Mouse (Mus musculus) mouse embryonic stem cell (cell line): ENCODE results near the gene 4930558K02Rik.

ENCODE experiments used
- in situ Hi-C, 2 experiments: fragments of 300-500 bp; cut with MboI; formaldehyde crosslinking; loops; 1 replicate in 1 of 2; 3 replicates in 1 of 2; pipeline ENCODE4 v1.14.3; 2019 to 2020; ENCODE audit warnings: low sequenced_read_pairs in 2 of 2, low pct_unique_long_range_greater_than_20kb in 1 of 2, mixed read lengths in 1 of 2; ENCODE audit not compliant: unreplicated experiment in 1 of 2

Gene 4930558K02Rik

DNA sequence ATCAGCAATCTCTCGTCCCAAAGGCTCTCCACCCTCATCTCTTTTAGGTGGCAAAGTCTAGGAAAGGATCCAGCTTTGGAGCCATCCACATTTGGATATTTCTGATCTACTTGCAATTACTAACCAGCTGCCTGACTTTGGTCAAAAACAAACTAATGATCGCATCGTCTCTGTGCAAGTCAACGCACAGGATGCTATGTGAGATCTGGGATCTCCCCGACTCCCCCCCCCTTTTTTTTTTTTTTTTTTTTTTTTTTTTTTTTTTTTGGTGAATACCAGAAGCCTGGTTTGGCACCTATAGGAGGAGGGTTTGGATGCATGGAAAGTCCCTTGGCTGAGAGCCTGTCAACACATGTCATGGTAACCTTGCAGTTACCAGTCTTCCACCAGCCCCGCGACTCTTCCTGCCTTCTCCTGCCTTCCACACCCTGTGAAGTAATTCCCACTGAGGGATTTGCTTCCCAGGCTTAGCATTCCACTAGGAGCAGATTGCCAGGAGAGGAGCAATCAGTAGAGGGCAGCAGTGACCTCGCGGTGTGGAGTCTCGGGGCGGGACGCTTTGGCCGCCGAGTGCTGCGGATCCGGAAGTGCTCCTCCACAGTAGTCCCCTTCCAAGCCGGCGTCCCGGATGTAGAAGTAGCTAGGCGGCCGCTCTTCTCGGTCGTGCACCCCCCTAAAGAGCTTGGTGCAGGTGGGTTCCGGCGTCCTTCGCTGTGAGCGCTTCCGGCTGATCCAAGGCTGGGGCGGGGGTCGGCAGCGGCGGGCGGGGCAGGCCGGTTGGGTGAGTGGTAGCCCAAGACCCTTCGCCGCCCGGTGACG, 10.6 kb downstream of the 4930558K02Rik start, which contains the start of gene Pigc:
TSS of gene Pigc (plus strand) at position 598 of the 819 bp plus-strand sequence.
- in situ Hi-C loops = loop anchor here in 1 of 2 experiments (5.0 kb wide), 1 partner anchor 221 kb away; no protein-coding TSS in a partner anchor

DNA sequence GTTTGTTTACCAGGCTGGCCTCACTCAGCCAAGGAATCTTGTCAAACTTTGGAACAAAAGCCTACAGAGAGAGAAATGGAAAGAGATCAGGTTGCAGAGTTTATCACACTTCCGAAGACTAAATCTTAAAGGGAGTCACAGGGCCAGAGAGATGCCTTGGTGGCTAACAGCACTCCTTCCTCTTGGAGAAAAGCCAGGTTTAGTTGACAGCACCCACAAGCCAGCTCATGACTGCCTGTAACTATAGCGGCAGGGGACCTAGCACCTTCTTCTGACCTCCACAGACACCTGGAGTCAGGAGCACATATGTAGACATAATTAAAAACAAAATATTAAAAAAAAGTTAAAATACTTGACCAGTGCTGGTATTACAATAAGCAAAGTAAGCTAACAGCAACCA, 11.5 kb downstream of the 4930558K02Rik start:
- in situ Hi-C loops = loop anchor here in 1 of 2 experiments (5.0 kb wide), 1 partner anchor 221 kb away; no protein-coding TSS in a partner anchor

DNA sequence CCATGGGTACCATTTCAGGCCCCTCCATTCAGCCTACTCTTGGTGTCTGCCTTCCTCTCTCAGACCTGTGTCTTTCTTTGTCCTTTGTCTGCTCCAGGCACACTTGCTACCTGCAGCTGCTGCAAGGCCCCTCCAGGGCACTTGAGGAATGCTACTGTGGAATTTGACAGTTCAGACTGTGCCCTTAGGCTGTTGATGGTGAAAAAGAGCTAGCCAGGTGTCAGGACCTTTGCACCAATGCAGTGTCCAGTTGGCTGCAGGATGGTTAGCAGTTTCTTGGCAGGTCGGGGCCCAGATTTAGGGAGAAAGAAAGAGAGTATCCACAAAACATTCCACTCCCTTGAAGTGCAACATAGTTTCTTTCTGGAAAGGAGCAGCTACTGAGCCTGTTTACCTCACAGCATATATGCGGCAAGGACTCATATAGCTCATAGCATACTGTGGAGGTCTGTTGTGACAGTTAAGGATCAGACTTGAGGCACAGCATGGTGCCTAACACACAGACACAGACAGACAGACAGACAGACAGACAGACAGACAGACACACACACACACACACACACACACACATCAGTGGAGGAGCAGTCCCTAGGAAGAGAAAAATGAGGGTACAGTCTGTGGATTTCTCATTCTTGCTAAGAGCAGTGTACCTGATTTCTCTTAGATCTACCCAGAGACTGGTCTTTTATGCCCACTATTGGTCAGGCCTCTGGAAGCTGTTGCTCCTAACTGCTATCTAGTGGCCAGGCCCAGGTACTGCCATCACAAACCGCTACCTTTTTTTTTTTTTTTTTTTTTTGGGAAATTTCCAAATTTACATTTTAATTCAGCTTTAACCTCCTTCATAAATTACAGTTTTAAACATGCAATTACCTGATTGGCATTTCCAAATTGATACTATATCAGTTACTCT, 16.7 kb downstream of the 4930558K02Rik start:
- in situ Hi-C loops = no loop called here

DNA sequence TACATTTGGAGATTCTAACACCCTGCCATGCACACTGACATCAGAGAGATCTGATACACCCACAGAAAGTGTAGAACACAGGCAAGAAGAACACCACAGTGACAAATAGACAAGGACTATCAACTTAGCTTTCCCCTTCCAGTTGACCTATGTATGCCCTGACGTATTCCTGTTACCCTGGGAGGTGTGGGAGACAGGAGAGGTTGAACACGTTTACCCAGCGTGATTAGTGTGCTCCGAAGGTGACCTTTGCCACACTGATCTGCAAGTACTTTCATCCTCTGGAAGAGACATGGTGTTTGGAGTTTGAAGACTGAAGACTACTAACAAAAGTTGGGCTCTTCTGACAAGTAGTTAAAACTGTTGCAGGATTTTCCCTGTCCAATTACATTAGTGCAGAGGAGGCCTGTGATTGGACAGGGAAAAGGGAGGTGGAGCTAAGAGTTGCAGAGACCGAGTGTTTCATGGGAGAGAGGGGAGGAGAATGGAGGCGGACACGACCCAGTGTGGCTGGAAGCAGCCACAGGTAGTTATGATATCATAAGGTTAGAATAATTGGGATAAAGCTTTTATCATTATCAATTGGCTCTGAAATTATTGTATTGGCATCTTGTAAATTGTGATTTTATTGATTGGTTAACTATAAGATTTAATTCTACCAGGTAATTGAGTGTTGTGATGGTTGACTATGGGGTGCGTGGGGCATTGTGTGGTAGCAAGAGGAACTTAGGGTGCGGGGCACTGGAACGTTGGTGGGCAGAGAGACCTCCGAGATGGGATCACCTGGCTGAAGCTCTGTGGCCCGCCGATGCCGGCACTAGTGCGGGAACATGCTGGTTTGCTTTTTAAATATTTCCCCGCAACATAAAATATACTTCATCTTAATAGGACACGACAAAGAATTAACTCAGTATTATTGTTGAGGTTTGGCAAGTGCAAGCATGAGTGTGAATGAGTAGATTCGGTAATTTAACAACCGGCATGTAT, 21.2 kb downstream of the 4930558K02Rik start:
- in situ Hi-C loops = no loop called here

DNA sequence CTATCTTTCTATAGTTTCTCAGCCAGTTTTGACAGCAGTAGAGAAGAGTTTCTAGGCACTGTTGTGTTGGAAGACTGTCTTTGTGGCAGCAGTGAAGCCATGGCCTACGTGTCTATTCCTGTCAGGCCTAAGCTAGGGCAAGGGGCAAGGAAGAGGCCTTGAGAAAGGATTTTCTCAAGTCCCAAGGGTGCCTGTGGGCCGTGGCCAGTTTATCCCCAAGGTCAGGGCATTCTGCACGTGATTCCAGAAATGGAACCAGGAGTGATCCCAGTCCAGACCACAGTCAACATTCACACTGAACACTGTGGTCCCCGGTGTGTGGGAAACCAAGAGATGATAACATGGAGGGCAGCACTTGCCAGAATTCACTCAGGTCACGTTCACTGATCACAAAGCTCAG, 23.6 kb downstream of the 4930558K02Rik start:
- in situ Hi-C loops = no loop called here

DNA sequence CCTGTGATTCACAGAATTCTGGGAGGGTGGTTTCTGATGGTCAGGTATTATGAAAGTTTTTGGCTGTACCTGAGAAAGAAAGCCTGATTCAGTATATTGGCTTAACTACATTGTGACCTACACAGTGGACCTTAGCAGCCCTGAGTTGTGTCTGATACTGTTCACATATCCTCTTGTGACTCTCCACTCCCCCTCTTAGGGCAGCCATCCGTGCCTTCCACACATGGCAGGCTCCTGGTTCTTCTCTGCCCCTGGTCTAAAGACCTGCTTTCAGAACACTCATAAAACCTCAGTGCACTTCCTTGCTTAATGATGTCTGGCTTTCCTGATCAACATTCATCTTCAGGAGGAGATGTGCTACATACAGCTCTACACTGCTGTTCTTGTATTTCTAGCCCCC, 26.8 kb downstream of the 4930558K02Rik start:
- in situ Hi-C loops = no loop called here

DNA sequence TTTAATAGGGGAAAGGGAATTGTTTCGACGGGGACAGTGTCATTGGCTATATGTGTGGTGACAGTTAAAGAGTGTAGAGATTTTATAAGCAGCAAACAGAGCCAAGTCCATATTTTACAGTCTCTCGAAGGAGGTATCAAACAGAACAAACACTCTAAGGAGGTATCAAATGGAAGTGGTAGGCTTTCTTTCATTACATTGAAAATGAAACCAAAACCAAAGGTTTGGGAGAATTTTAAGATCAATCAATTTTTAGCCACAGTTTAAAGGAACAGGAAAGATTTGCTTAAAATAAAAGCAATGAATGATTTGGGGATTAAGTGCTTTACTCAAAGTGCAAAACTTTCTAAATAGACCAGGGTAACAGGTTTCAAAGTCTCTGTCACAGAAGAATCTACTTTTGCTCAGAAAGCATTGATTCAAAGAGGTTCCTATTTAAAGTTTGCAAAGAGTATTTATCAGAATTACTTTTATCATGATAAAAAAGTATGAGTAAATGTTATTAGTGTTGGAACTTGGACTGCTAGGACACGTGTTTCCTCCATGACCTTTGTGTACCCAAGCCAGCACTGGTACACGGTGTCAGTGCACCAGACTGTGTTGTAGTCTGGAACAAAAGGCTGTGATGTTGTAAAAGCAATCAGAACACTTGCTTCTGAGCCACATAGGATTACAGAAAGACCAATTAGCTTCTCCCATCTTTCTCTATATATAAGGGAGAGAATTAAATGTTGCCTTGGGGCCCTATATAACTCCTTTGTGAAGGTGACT, 28.2 kb downstream of the 4930558K02Rik start:
- in situ Hi-C loops = no loop called here

DNA sequence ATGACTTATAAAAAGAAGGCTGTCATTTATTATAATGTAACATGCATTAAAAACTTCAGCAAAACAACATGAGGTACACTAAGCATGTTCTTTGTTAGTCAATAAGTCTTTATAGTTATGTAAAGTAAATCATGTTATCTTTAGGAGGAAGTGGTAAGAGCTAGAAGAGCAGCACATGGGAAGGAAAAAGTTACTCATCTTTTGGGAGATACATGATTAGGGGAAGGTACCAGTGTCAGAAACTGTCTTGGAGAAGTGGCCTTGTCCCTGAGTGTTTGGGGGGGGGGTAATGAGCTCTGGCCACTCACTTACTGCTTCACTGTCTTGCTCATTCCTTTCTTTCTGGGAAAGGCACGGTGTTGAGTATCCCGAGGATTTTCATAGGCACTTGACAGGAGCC, 37.4 kb downstream of the 4930558K02Rik start:
- in situ Hi-C loops = no loop called here

DNA sequence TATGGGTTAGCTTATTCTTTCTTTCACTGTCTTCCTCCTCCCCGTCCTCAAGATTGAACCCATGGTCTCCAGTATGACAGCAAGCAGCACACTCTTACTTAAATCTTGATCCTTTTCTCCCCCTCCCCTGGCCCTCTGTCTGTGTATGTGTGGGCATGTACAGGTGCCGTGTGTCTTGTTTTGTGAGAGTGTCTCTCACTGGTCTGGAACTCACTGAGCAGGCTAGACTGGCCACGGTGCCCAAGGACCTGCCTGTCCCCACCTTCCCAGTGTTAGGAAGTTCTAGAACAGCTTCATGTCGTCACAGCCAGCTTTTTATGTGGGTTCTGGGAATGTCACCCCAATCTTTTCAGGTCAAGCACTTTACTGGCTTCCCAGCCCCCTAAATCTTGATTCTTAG, 47.1 kb downstream of the 4930558K02Rik start:
- in situ Hi-C loops = no loop called here

DNA sequence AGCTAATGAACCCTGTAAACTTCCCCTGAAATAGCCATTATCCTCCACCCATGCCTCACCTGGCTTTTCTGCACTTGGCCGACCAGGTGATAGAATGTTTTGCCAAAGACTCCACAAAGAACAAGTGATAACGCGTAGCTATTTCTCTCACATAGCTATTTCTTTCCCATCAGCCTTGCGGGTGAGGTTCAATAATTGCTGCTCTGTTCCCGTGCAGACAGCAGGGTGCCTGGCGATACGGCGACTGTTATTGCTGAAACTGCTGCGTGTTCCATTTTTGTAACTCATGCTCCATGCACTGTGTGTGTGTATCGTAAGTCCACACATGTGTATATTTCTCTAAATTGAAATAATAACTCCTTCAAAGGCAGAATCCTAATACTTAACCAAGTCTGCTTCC, 47.6 kb downstream of the 4930558K02Rik start:
- in situ Hi-C loops = no loop called here

DNA sequence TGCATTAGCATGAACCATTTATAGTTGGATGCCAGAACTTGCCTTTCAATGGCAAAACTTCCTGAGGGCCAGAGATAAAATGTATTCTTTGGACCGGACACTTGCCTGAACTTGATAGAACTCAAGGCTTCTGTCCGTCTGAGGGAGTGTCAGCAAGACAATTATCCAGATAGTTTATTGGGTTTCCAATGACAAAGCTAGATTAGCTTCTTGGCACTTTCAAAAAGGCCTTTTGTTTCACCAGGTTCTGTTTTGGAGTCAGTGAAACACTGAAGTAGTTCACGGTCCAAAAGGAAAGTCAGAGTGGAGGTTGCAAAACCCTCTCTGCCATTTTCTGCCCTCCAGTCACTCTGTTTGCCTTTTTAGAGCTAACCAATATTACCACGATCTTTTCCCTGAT, 48.1 kb downstream of the 4930558K02Rik start:
- in situ Hi-C loops = no loop called here

DNA sequence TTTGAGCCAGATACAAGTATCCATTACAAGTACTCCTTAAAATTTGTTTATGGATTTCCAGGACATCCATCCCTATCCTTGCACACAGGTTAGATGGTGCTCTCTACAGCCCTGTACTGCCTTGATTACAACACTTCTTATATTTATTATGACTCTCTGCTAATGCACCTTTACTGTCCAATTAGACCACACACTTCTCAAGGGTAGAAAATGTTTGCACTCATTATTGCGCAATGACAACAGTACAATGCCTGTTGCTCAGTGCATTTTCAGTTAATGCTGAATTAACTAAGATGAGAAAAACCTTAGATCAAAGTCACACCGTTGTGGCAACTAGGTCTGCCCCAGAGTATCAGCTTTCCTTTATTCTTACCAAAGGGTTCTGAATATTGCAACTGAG, 51.5 kb downstream of the 4930558K02Rik start:
- in situ Hi-C loops = no loop called here

DNA sequence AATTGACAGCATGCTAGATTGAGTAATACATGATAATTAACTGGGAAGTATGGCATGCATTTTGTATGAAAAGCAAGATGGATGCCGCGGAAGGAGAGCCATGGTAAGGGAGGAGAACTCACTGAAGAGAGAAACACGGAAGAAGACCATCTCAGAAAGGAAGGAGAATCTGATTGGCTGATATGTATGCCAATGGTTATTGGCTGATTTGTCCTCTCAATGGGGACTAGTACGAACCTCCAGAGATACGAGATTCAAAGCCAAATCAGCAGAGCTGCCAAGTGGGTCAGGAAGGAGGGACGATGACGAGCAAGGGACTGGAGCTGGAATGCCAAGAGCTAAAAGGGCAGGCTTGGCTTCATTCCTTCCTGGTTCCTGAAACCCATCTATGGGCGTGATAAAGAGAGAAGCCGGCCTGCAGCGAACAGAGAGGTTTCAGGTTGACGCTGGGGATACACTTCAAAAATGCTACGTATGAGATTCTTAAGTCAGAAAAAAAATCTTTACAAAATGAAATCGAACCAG, 54.1 kb downstream of the 4930558K02Rik start:
- in situ Hi-C loops = no loop called here

DNA sequence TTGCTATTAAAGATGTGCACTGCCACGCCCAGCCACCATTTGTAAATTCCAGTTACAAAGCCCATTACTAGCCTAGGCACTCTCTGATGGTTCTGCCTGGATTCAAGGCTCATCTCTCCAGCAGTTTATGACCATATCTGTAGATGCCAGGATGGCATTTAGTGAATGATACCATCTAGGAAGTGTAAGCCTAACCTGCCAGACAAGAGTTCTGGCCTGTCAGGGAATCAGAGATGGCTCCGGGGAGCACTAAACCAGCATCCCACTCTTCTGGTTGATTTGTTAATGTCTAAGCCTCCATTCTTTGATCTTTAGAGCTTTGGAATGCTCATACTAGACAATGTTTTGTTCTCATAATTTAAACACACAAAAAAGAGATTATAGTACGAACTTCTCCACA, 55.1 kb downstream of the 4930558K02Rik start:
- in situ Hi-C loops = no loop called here

DNA sequence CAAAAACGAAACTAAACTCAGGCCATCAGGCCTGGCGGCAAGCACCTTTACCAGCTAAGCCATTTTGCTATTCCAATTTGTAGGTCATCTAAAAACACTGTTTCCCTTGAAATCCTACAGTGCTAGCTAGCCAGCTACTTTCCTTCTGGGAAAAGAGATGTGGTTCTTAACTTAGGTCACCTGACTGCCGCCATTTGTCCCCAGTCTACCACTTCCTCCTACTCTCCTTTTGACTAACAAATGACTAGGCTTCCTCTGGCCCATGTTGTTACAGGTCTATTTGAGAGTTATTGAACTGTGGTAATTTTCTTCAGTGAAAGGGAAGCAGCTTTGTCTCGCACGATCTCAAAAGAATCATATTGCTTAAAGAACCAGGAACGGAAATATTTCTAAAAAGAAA, 57.5 kb downstream of the 4930558K02Rik start:
- in situ Hi-C loops = no loop called here

DNA sequence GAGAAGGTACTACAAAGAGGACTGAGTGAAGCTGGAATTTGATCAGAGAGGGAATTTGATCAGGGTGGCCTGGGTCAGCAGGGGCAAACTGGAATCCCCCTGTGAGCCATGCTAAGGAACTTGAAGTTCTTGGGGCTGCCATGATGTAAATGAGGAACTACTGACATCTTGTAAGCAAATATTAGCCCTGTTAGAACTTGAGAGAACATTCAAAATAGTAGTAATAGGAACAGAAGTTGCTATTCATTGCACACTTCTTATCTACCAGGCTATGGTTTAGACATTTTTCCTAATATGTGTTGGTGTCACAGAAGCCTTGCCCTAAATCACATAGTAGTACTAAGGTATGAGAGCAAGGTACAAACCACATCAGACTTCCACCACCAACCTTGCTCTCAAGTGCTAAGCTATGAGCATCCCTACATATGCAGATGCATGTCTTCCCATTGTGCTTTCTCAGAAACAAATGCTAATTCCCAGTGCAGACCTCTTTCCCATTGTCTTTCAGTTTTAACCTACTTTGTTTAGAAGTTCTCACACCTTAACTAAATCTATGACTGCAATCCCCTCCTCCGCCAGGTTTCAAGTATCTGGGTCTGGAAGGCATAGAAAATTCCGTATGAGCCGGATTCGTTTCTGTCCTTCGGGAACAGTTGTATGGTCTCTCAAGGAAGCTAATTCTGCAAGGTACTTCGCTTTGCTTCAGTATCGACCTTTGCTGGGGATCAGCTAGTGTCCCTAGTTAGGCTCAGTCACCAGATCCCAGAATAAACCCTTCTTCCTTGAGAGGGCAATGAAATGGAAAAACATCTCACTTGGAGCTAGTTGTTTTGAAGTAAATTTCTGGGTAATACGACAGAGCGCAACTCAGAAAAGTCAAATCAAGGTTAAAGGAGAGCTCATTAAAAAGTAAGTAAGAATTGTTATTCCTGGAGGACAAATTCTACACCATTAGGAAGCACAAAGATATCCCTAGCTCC, 58.7 kb downstream of the 4930558K02Rik start:
- in situ Hi-C loops = no loop called here
